Mouse (Mus musculus): ENCODE data around the gene Mas1.

Gene Mas1

GRCm38 (mm10) chr17:12830351-12830750 lies 37.6 kb downstream of the Mas1 start:
- no peak for DNase-seq (ENCODE audit: low spot score in 2 of 2)

- no peak for DNase-seq (ENCODE audit: low spot score in 2 of 2)
Measured at GRCm38 (mm10) chr17:12815885-12816284, 52.1 kb downstream of the Mas1 start.

GRCm38 (mm10) chr17:12814502-12814901 lies 53.4 kb downstream of the Mas1 start:
- DNase-seq (ENCODE audit: low spot score in 2 of 2), result no peak

- DNase-seq (ENCODE audit: low spot score in 2 of 2), result no peak
Measured at GRCm38 (mm10) chr17:12810973-12811303, 57.0 kb downstream of the Mas1 start.

DNA sequence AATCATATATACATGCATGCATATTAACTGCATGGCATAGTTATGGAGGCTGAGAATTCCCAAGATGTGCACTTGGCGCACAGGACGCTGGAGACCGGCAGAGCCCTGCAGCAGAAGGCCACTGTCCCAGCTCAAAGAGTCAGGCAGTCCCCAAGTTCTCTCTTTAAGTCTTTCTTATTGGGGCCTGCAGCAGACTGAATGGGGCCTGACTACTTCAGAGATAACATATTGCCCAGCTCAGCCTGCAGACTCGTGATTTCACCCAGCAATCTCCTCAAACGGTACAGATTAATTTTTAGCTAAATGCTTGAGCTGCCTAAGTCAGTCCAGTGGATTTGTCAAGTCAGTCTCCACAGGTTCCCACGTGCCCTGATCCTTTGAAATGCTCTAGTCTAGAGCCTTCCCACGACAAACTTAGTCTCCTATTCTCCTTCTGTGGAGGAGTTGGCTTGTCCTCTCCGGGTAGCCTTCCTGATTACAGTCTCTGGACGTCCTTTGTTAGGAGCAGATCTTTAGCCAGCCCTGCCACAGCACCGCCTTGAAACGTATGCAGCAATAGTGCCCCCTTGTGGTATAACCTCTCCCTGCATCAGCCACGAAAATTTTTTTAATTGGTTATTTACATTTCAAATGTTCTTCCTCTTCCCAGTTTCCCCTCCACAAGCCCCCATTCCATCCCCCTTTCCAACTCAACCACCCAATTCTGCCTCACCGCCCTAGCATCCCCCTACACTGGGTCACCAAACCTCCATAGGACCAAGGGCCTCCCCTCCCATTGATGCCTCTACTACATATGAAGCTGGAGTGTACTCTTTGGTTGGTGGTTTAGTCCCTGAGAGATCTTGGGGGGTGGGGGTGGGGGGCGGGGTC lies 57.6 kb downstream of the Mas1 start:
- peak in 1 of 2 experiments; percentile 37 for DNase-seq (ENCODE audit: low spot score in 2 of 2)

DNA sequence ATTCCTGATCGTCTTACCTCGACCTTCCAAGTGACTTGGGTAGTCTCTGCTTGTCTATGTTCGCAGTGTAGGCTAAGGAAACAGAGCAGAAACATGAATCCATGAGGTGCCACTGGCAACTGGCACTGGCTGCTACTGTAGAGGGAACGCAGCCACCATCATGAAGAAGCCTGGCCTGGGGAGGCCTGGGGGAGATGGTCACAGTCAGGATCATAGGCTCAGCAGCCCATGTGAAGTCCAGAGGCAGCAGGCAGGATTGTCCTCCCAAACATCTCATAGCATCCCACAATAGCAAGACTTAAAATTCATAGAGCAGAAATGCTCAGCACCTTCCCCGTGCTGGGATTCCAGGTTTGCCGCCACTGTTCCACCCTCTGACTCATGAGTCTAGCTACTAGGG lies 59.1 kb downstream of the Mas1 start:
- DNase-seq (ENCODE audit: low spot score in 2 of 2), result no peak

- no peak for DNase-seq (ENCODE audit: low spot score in 2 of 2)
Measured at GRCm38 (mm10) chr17:12804584-12805445, 63.1 kb downstream of the Mas1 start.

DNA sequence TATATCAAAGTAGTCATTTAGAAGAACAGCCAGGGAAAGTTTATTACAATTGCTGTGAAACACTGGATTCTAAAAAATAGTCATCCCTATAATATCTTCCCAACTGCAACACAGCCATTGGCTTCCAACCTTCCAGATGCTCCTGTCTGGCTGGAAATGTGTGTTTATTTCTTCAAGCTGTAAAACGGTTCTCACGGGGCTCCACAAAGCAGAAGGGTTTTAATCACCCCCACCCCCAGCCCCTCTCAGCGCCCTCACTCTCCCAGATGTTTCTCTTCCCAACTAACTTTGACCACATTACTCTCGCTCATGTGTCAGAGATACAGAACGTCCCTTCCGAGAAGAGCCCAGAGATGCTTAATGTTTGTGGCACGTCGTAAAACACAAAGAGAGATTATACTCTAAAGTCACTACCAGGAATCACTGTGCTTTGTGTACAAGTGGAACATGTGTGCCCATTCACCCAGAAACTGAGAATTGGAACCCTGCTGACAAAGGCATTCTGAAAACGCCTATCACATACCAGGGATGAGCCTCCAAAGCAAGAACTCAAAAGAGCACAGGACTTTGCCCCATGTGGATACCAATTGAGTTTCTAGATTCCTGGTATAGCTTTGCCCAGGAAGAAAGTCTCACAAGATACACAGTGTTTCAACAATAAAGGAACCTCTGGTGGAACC lies 65.9 kb downstream of the Mas1 start:
- no peak for DNase-seq (ENCODE audit: low spot score in 2 of 2)

DNA sequence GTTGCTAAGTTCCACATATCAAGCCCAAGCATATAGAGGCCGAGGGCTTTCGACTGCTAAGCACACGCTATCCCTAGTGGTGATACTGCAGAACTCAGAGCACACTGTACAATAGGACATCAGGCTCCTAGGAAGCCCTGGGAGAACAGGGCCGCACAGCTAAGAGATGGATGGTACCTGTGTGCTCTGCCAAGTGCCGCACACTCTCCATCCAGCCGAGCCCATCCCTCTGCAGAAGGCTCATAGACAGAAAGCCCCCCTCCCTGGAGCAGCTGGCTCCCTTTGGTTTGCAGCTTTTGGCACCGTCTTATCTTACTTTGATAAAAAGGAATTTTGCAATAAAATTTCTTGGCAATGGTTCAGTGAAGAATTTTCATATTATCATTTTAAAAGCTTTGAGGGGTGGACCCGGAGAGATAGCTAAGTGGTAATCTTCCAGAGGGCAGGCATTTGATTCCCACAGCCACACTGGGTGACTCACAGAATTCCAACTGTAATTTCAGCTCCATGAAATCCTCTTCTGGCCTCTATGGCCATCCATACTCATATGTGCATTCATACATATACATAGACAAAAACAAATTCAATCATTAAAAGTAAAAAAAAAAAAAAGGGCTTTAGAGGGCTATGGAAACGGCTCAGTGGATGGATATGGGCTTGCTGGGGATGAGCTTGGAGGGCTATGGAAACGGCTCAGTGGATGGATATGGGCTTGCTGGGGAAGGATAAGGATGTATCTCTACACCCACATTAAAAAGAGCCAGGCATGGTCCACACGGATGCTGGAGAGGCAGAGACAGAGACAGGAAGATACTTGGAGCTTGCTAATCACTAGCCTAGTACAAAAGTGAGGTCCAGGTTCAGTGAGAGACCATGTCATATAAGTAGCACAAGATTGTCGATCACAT lies 68.3 kb downstream of the Mas1 start:
- DNase-seq (ENCODE audit: low spot score in 2 of 2), result no peak

DNA sequence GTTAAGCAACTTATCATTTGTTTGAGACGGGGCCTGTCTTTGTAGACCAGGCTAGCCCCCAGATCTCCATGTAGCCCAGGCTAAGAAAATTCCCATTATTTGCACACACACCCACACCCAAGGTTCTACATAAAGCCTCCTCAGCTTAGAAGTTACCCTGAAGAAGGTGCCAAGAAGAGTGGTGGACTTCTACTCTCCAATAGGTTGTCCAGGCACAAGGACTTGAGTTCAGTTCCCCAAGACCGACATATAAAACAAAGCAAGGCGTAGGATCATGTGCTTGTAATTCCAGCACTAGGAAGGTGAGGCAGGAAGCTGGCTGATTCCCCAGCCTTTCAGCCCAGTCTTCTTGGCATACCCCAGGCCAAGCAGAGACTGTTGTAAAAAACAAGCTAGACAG lies 69.4 kb downstream of the Mas1 start:
- DNase-seq (ENCODE audit: low spot score in 2 of 2), result no peak

DNA sequence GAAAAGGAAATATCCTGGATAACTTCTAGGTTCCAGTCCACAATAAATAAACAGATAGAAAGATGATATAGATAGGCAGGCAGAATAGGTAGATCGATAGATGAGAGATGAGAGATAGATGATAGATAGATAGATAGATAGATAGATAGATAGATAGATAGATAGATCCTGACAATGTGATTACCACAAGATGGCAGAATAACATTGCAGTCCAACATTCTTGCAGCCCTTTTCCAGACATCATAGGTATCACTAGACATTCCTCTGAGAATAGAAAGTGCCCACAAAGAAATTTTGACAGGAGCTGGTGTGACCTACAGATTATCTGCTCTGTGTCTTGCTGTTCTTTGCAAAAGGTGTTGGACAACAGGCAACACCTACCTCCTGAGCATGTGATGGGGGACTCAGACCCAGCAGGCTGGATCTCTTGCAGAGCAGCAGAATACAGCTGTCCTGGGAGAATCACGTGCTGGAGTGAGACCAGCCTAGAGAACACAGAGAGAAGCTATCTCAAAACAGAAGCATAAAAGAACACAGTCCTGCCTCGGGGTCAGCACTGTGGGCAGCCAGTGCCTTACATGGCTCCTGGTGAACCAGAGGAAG lies 70.4 kb downstream of the Mas1 start:
- no peak for DNase-seq (ENCODE audit: low spot score in 2 of 2)

DNA sequence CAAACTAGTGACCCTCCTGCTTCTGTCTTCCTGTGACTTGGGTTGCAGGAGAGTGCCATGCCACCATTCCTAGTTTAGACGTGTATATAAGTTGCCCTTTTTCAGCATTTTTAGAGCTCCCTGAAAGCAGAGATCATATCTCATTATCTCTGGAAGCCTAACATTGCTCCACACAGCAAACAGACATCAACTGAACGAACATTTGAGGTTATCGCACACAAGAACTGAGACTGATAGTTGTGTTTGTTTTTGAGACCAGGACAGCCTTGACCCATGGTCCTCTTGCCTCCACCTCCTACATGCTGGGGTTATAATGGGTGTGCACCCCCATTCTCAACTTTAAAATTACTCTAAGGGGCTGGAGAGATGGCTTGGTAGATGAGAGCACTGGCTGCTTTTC lies 71.3 kb downstream of the Mas1 start:
- no peak for DNase-seq (ENCODE audit: low spot score in 2 of 2)

GRCm38 (mm10) chr17:12793660-12794406 lies 74.1 kb downstream of the Mas1 start:
- DNase-seq (ENCODE audit: low spot score in 2 of 2), result no peak

DNA sequence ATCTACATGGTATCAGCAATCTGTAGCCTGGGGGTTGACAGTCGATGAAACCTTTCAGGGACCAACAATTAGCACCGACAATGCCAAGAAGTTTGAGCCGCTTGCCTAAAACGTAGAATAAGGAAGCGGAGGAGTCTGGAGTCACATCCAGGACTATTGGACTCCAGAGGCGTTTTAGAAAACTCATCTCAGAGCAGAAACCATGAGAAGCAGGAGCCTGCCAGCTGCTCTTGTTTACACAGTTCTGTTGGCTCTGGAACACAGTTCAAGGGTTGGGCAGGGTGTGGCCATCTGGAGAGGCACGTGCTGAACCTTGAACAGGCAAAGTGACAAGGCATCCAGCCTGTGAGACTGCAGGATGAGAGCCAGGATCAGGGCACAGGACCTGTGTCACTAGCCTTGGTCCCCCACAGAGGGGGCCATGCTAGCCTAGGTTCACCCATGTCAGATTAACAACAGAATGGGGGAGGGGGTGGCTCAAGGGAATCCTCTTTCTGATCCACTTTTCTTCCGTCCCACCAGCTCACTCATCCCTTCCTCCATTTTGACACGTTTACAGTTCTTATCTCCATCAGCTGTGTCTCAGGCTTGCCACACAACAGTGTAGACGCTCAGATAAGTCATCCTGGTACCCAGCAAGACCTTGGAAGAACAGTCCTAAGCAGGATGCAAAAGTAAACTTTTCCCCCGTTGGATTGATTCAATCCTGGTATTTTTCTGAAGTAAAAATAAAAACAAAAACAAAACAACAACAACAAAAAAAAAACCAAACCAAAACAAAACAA lies 75.3 kb downstream of the Mas1 start:
- no peak for DNase-seq (ENCODE audit: low spot score in 2 of 2)

DNA sequence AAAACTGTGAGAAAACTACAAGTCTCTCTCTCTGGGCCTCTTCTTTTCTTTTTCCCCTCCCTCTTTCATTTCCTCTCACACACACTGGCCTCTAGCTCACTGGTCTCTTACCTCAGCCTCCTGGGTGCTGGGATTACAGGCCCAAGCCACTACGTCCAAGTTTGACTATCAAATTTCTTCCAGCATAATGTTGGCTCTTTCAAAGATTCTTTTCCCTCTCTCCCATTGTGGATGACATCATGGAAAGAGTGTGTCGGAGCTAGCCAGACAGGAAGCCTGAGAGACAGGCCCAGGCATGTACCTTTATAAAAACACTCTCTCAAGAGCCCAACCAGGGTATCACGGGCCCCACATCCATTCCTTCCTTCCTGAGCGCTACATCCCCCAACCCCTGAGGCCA lies 76.5 kb downstream of the Mas1 start:
- no peak for DNase-seq (ENCODE audit: low spot score in 2 of 2)

DNA sequence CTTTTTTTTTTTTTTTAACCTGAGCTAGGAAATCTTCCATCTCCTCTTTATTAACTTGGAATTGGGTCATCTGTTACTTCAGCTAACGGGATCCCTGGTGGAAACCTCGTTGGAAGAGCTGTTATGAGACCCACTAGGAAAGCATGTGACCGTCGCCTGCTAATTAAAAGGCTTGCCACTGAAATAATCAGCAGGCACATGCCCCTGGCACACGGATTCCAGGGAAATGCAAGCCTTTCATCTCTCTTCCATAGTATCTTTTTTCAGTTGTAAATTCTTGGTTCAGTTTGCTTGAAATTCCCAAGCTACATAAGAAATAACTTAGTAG lies 76.9 kb downstream of the Mas1 start:
- no peak for DNase-seq (ENCODE audit: low spot score in 2 of 2)

Data from spleen, postnatal 14 days (tissue).